Mouse (Mus musculus) thymus, adult 2 months (tissue): ENCODE data around the gene Megf8. TPM values are rescaled to one million over a fixed set of nuclear protein-coding genes. Genes with fewer than 3 reads are reported as not detected.

Experiments used
- DNase-seq: peaks from one replicate; pipeline ENCODE4 v3.0.0; 2021
- H3K27ac ChIP-seq: fragments of 200-500 bp; 2 replicates; pipeline ENCODE4 v1.5.1; 2012; ENCODE audit warnings: low read length, control low read depth; ENCODE audit not compliant: control insufficient read depth, insufficient read depth
- H3K27me3 ChIP-seq: fragments of 200-500 bp; 2 replicates; pipeline ENCODE4 v1.6.1; 2012; ENCODE audit warnings: mild to moderate bottlenecking, low read length, moderate library complexity, mixed read lengths; ENCODE audit not compliant: control insufficient read depth, insufficient read depth
- H3K36me3 ChIP-seq: fragments of 200-500 bp; 2 replicates; pipeline ENCODE4 v1.6.1; 2012; ENCODE audit warnings: mild to moderate bottlenecking, low read length, moderate library complexity; ENCODE audit not compliant: control insufficient read depth, insufficient read depth
- H3K4me1 ChIP-seq: fragments of 200-500 bp; replicated peaks from 2 replicates; pipeline ENCODE4 v1.6.1; 2012; ENCODE audit warnings: low read length; ENCODE audit not compliant: control insufficient read depth, insufficient read depth
- H3K4me3 ChIP-seq: fragments of 200-500 bp; 2 replicates; pipeline ENCODE4 v1.5.1; 2012; ENCODE audit warnings: mild to moderate bottlenecking, low read length, control low read depth, moderate library complexity; ENCODE audit not compliant: control insufficient read depth, insufficient read depth
- CTCF ChIP-seq: fragments of 200-500 bp; IDR thresholded peaks from 2 replicates; pipeline ENCODE4 v1.5.1; 2012; ENCODE audit warnings: mild to moderate bottlenecking, control low read depth, low read length, moderate library complexity, borderline replicate concordance; ENCODE audit not compliant: control insufficient read depth, poor library complexity, insufficient read depth; ENCODE audit errors: extremely low read depth
- POLR2A ChIP-seq: fragments of 200-500 bp; IDR thresholded peaks from 2 replicates; pipeline ENCODE4 v1.6.1; 2012; ENCODE audit warnings: mild to moderate bottlenecking, low read length, control low read depth, moderate library complexity; ENCODE audit not compliant: control insufficient read depth, poor library complexity, insufficient read depth; ENCODE audit errors: extremely low read depth
- WGBS: fragments of 180-500 bp; shearing (Covaris S2); methylation state at CpG from one replicate; pipeline ENCODE4 v1.1.7; 2018; 5-methylcytosine and 5-hydroxymethylcytosine counted together
- polyA plus RNA-seq: library from polyadenylated mRNA; depleted of rRNA; stranded (reverse); fragments of >200 nt; gene quantifications from 2 replicates; pipeline ENCODE4 v1.2.3, GENCODE M21; 2012

Gene Megf8
- polyA plus RNA-seq, 1 experiment, result 14.8 TPM

- DNase-seq, result no peak
- H3K36me3 ChIP-seq, result no peaks in the 10 kb centered on the region
- no peak overlapping the region for H3K4me3 ChIP-seq
- TF ChIP-seq POLR2A (no peak), CTCF (no peak)
- peaks cover 54% of the 10 kb centered on the region for H3K4me1 ChIP-seq
- H3K27me3 ChIP-seq, result no peaks in the 10 kb centered on the region
- no peak overlapping the region; the same call in 1 of the 2 replicates for H3K27ac ChIP-seq
- 95% methylated on average over 35 of the region's 35 CpGs for WGBS
Measured at GRCm38 (mm10) chr7:25270652-25271633, 46.0 kb upstream of the Megf8 start.

- Histone ChIP-seq H3K27ac (no peak overlapping the region), H3K27me3 (no peaks in the 10 kb centered on the region), H3K4me3 (no peak overlapping the region), H3K4me1 (peaks cover 57% of the 10 kb centered on the region), H3K36me3 (no peaks in the 10 kb centered on the region)
- TF ChIP-seq CTCF (no peak), POLR2A (no peak)
- 96% methylated on average over 30 of the region's 30 CpGs for WGBS
- DNase-seq, result no peak
Measured at GRCm38 (mm10) chr7:25271651-25272444, 45.1 kb upstream of the Megf8 start.

- no peak overlapping the region for H3K27ac ChIP-seq
- no peaks in the 10 kb centered on the region for H3K36me3 ChIP-seq
- no peaks in the 10 kb centered on the region for H3K27me3 ChIP-seq
- WGBS, result 95% methylated on average over 38 of the region's 38 CpGs
- TF ChIP-seq POLR2A, result no peak
- no peak for TF ChIP-seq CTCF
- H3K4me3 ChIP-seq, result no peak overlapping the region
- no peak for DNase-seq
- peaks cover 59% of the 10 kb centered on the region for H3K4me1 ChIP-seq
Measured at GRCm38 (mm10) chr7:25272445-25273258, 44.3 kb upstream of the Megf8 start.

GRCm38 (mm10) chr7:25273259-25274241 lies 43.4 kb upstream of the Megf8 start:
- WGBS, result 94% methylated on average over 22 of the region's 22 CpGs
- Histone ChIP-seq H3K27me3 (no peaks in the 10 kb centered on the region), H3K36me3 (no peaks in the 10 kb centered on the region), H3K27ac (peak overlapping the region; percentile 73), H3K4me1 (peaks cover 60% of the 10 kb centered on the region), H3K4me3 (no peak overlapping the region)
- TF ChIP-seq CTCF (no peak), POLR2A (no peak)
- DNase-seq, result no peak

- peak overlapping the region; percentile 73 for H3K27ac ChIP-seq
- H3K4me3 ChIP-seq, result no peak overlapping the region
- H3K4me1 ChIP-seq, result peaks cover 57% of the 10 kb centered on the region
- no peaks in the 10 kb centered on the region for H3K36me3 ChIP-seq
- WGBS, result 10% methylated on average over 5 of the region's 5 CpGs
- no peaks in the 10 kb centered on the region for H3K27me3 ChIP-seq
- TF ChIP-seq CTCF (no peak), POLR2A (no peak)
- no peak for DNase-seq
Measured at GRCm38 (mm10) chr7:25274571-25274970, 42.4 kb upstream of the Megf8 start.
